Mouse (Mus musculus) MEL (cell line): ENCODE measurements around the gene Mpi. TPM values are rescaled to one million over a fixed set of nuclear protein-coding genes. Genes with fewer than 3 reads are reported as not detected.
A peak's percentile ranks its signal among the peaks of the same experiment; 100 is the strongest.

Experiments
- DNase-seq: peaks from one replicate; pipeline ENCODE4 v3.0.0; 2011; ENCODE audit warnings: low read depth, low spot score
- H3K27ac ChIP-seq: 2 replicates; pipeline ENCODE4 v1.5.1; 2012; ENCODE audit warnings: low read depth, mild to moderate bottlenecking, control low read depth, low read length, moderate library complexity; ENCODE audit not compliant: control insufficient read depth
- H3K27me3 ChIP-seq, 2 experiments: fragments of 150-350 bp in 1 of 2; sonication (generic) in 1 of 2; 2 replicates each; pipeline ENCODE4 v1.6.1; 2012; ENCODE audit warnings: low read length in 2 of 2, mild to moderate bottlenecking in 2 of 2, improper control_type of control experiment in 1 of 2, moderate library complexity in 1 of 2; ENCODE audit not compliant: insufficient read depth in 2 of 2, control insufficient read depth in 1 of 2
- H3K36me3 ChIP-seq, 2 experiments: 2 replicates each; pipeline ENCODE4 v1.6.1; 2012 to 2014; ENCODE audit warnings: low read length in 2 of 2, improper control_type of control experiment in 1 of 2, inconsistent platforms in 1 of 2, mild to moderate bottlenecking in 1 of 2; ENCODE audit not compliant: insufficient read depth in 2 of 2, control insufficient read depth in 1 of 2
- H3K4me1 ChIP-seq, 2 experiments: fragments of 150-350 bp in 1 of 2; sonication (generic) in 1 of 2; 2 replicates each; pipeline ENCODE4 v1.6.1; 2012; ENCODE audit warnings: low read length in 2 of 2, improper control_type of control experiment in 1 of 2, mild to moderate bottlenecking in 1 of 2; ENCODE audit not compliant: insufficient read depth in 2 of 2, control insufficient read depth in 1 of 2
- H3K4me3 ChIP-seq, 2 experiments: fragments of 150-350 bp in 1 of 2; sonication (generic) in 1 of 2; 2 replicates each; pipeline ENCODE4 v1.5.1; 2012; ENCODE audit warnings: low read depth in 2 of 2, low read length in 2 of 2, mild to moderate bottlenecking in 2 of 2, moderate library complexity in 2 of 2, control low read depth in 1 of 2, improper control_type of control experiment in 1 of 2; ENCODE audit not compliant: control insufficient read depth in 1 of 2, insufficient read depth in 1 of 2
- H3K79me2 ChIP-seq: 2 replicates; pipeline ENCODE4 v1.6.1; 2012; ENCODE audit warnings: mild to moderate bottlenecking, low read length, moderate library complexity; ENCODE audit not compliant: control insufficient read depth, poor library complexity, insufficient read depth
- H3K9ac ChIP-seq: 2 replicates; pipeline ENCODE4 v1.6.1; 2012; ENCODE audit warnings: low read depth, mild to moderate bottlenecking, control low read depth, low read length, moderate library complexity; ENCODE audit not compliant: control insufficient read depth, poor library complexity, severe bottlenecking
- H3K9me3 ChIP-seq: fragments of 150-350 bp; sonication (generic); replicated peaks from 2 replicates; pipeline ENCODE4 v1.6.1; 2012; ENCODE audit warnings: mild to moderate bottlenecking, low read length, improper control_type of control experiment, moderate library complexity; ENCODE audit not compliant: insufficient read depth
- BHLHE40 ChIP-seq: IDR thresholded peaks from 2 replicates; pipeline ENCODE4 v1.6.1; 2012; ENCODE audit warnings: low read depth, mild to moderate bottlenecking, inconsistent platforms, low read length, improper control_type of control experiment, borderline replicate concordance
- CHD1 ChIP-seq: IDR thresholded peaks from 2 replicates; pipeline ENCODE4 v1.6.1; 2012; ENCODE audit warnings: low read depth, mild to moderate bottlenecking, inconsistent platforms, low read length, improper control_type of control experiment
- CHD2 ChIP-seq: IDR thresholded peaks from 2 replicates; pipeline ENCODE4 v1.6.1; 2011; ENCODE audit warnings: low read length, improper control_type of control experiment
- CTCF ChIP-seq, 3 experiments: IDR thresholded peaks in 2 of 3; conservative IDR thresholded peaks in 1 of 3; 2 replicates each; pipeline ENCODE4 v1.5.1; 2011 to 2012; ENCODE audit warnings: low read length in 3 of 3, low read depth in 2 of 3, mild to moderate bottlenecking in 2 of 3, improper control_type of control experiment in 1 of 3, inconsistent platforms in 1 of 3, mixed read lengths in 1 of 3, moderate library complexity in 1 of 3; ENCODE audit not compliant: control insufficient read depth in 1 of 3, insufficient read depth in 1 of 3, poor library complexity in 1 of 3, severe bottlenecking in 1 of 3
- E2F4 ChIP-seq: IDR thresholded peaks from 2 replicates; pipeline ENCODE4 v1.6.1; 2011; ENCODE audit warnings: low read depth, low read length, improper control_type of control experiment, borderline replicate concordance
- ELF1 ChIP-seq: IDR thresholded peaks from 2 replicates; pipeline ENCODE4 v1.6.1; 2014; ENCODE audit warnings: low read depth, mild to moderate bottlenecking, inconsistent platforms, low read length, improper control_type of control experiment, moderate library complexity
- ETS1 ChIP-seq: IDR thresholded peaks from 2 replicates; pipeline ENCODE4 v1.6.1; 2012; ENCODE audit warnings: low read depth, mild to moderate bottlenecking, inconsistent platforms, low read length, improper control_type of control experiment, moderate library complexity
- GABPA ChIP-seq: IDR thresholded peaks from 2 replicates; pipeline ENCODE4 v1.6.1; 2012; ENCODE audit warnings: low read depth, mild to moderate bottlenecking, inconsistent platforms, low read length, improper control_type of control experiment, moderate library complexity
- GATA1 ChIP-seq: IDR thresholded peaks from 2 replicates; pipeline ENCODE4 v1.6.1; 2011; ENCODE audit warnings: low read depth, low read length, improper control_type of control experiment
- HCFC1 ChIP-seq: IDR thresholded peaks from 2 replicates; pipeline ENCODE4 v1.6.1; 2012; ENCODE audit warnings: low read depth, mild to moderate bottlenecking, inconsistent platforms, low read length, improper control_type of control experiment, moderate library complexity
- JUND ChIP-seq: IDR thresholded peaks from 2 replicates; pipeline ENCODE4 v1.6.1; 2011; ENCODE audit warnings: low read depth, mild to moderate bottlenecking, improper control_type of control experiment, low read length
- KAT2A ChIP-seq: conservative IDR thresholded peaks from 2 replicates; pipeline ENCODE4 v1.6.1; 2012; ENCODE audit warnings: low read depth, low read length, improper control_type of control experiment, inconsistent platforms
- MAFK ChIP-seq: IDR thresholded peaks from 2 replicates; pipeline ENCODE4 v1.6.1; 2011; ENCODE audit warnings: low read depth, mild to moderate bottlenecking, low read length, improper control_type of control experiment, borderline replicate concordance
- MAX ChIP-seq: IDR thresholded peaks from 2 replicates; pipeline ENCODE4 v1.6.1; 2011; ENCODE audit warnings: low read length, improper control_type of control experiment
- MAZ ChIP-seq: IDR thresholded peaks from 2 replicates; pipeline ENCODE4 v1.6.1; 2012; ENCODE audit warnings: low read depth, mild to moderate bottlenecking, inconsistent platforms, low read length, improper control_type of control experiment
- MEF2A ChIP-seq: IDR thresholded peaks from 2 replicates; pipeline ENCODE4 v1.6.1; 2014; ENCODE audit warnings: low read depth, mild to moderate bottlenecking, inconsistent platforms, low read length, improper control_type of control experiment; ENCODE audit not compliant: poor library complexity, insufficient replicate concordance, severe bottlenecking; ENCODE audit errors: extremely low read depth
- MXI1 ChIP-seq: IDR thresholded peaks from 2 replicates; pipeline ENCODE4 v1.6.1; 2011; ENCODE audit warnings: mild to moderate bottlenecking, low read depth, low read length, improper control_type of control experiment
- MYB ChIP-seq: IDR thresholded peaks from 2 replicates; pipeline ENCODE4 v1.6.1; 2011; ENCODE audit warnings: mild to moderate bottlenecking, low read depth, low read length, improper control_type of control experiment
- NELFE ChIP-seq: IDR thresholded peaks from 2 replicates; pipeline ENCODE4 v1.6.1; 2011; ENCODE audit warnings: low read depth, low read length, improper control_type of control experiment
- NRF1 ChIP-seq: IDR thresholded peaks from 2 replicates; pipeline ENCODE4 v1.6.1; 2014; ENCODE audit warnings: low read depth, mild to moderate bottlenecking, inconsistent platforms, low read length, improper control_type of control experiment, moderate library complexity; ENCODE audit not compliant: poor library complexity, insufficient read depth, severe bottlenecking
- POLR2A ChIP-seq, 2 experiments: IDR thresholded peaks; 2 replicates each; pipeline ENCODE4 v1.6.1; 2011 to 2012; ENCODE audit warnings: low read length in 2 of 2, mild to moderate bottlenecking in 2 of 2, control low read depth in 1 of 2, improper control_type of control experiment in 1 of 2, low read depth in 1 of 2, moderate library complexity in 1 of 2; ENCODE audit not compliant: control insufficient read depth in 1 of 2, insufficient read depth in 1 of 2, poor library complexity in 1 of 2
- POLR2AphosphoS2 ChIP-seq: IDR thresholded peaks from 2 replicates; pipeline ENCODE4 v1.6.1; 2011; ENCODE audit warnings: low read length, improper control_type of control experiment
- POLR2AphosphoS5 ChIP-seq: IDR thresholded peaks from 2 replicates; pipeline ENCODE4 v1.6.1; 2012; ENCODE audit warnings: low read depth, borderline replicate concordance, mild to moderate bottlenecking, inconsistent platforms, low read length, moderate library complexity, mixed read lengths
- RAD21 ChIP-seq: IDR thresholded peaks from 2 replicates; pipeline ENCODE4 v1.6.1; 2011; ENCODE audit warnings: mild to moderate bottlenecking, low read depth, low read length, improper control_type of control experiment
- SIN3A ChIP-seq: IDR thresholded peaks from 2 replicates; pipeline ENCODE4 v1.6.1; 2012; ENCODE audit warnings: low read length, improper control_type of control experiment, inconsistent platforms
- SMC3 ChIP-seq: IDR thresholded peaks from 2 replicates; pipeline ENCODE4 v1.6.1; 2011; ENCODE audit warnings: low read depth, low read length, improper control_type of control experiment
- TAL1 ChIP-seq: IDR thresholded peaks from 2 replicates; pipeline ENCODE4 v1.6.1; 2012; ENCODE audit warnings: mild to moderate bottlenecking, inconsistent platforms, low read length, moderate library complexity, mixed read lengths
- TBP ChIP-seq: IDR thresholded peaks from 2 replicates; pipeline ENCODE4 v1.8.0; 2011; ENCODE audit warnings: low read depth, low read length, improper control_type of control experiment
- TCF12 ChIP-seq: IDR thresholded peaks from 2 replicates; pipeline ENCODE4 v1.6.1; 2014; ENCODE audit warnings: low read depth, mild to moderate bottlenecking, inconsistent platforms, low read length, improper control_type of control experiment, moderate library complexity
- UBTF ChIP-seq: IDR thresholded peaks from 2 replicates; pipeline ENCODE4 v1.6.1; 2012; ENCODE audit warnings: low read depth, mild to moderate bottlenecking, inconsistent platforms, low read length, improper control_type of control experiment, moderate library complexity, borderline replicate concordance; ENCODE audit not compliant: insufficient read depth
- USF1 ChIP-seq: IDR thresholded peaks from 2 replicates; pipeline ENCODE4 v1.6.1; 2014; ENCODE audit warnings: low read depth, mild to moderate bottlenecking, inconsistent platforms, low read length, improper control_type of control experiment, moderate library complexity
- USF2 ChIP-seq, 2 experiments: IDR thresholded peaks; 2 replicates each; pipeline ENCODE4 v1.6.1; 2011 to 2012; ENCODE audit warnings: improper control_type of control experiment in 2 of 2, low read length in 2 of 2, borderline replicate concordance in 1 of 2, inconsistent platforms in 1 of 2, low read depth in 1 of 2, mild to moderate bottlenecking in 1 of 2; ENCODE audit not compliant: insufficient read depth in 1 of 2
- ZC3H11A ChIP-seq: IDR thresholded peaks from 2 replicates; pipeline ENCODE4 v1.6.1; 2012; ENCODE audit warnings: low read depth, mild to moderate bottlenecking, inconsistent platforms, low read length, improper control_type of control experiment
- ZKSCAN1 ChIP-seq: IDR thresholded peaks from 2 replicates; pipeline ENCODE4 v1.6.1; 2012; ENCODE audit warnings: low read depth, mild to moderate bottlenecking, inconsistent platforms, low read length, improper control_type of control experiment, moderate library complexity
- ZNF384 ChIP-seq: IDR thresholded peaks from 2 replicates; pipeline ENCODE4 v1.6.1; 2012; ENCODE audit warnings: low read depth, mild to moderate bottlenecking, inconsistent platforms, low read length, improper control_type of control experiment
- polyA plus RNA-seq, 2 experiments: library from polyadenylated mRNA; stranded (reverse) in 1 of 2; unstranded in 1 of 2; fragments of >175 nt in 1 of 2; fragments of >200 nt in 1 of 2; gene quantifications; 2 replicates each; pipeline versions ENCODE4 v1.2.1 to v1.2.4; 2012; ENCODE audit warnings: low replicate concordance in 2 of 2, low read depth in 1 of 2; ENCODE audit not compliant: insufficient read length in 2 of 2, insufficient read depth in 1 of 2, missing spikeins in 1 of 2
- total RNA-seq: library from RNA; depleted of rRNA; stranded (reverse); fragments of 300-350 nt; gene quantifications from 2 replicates; pipeline ENCODE4 v1.2.3, GENCODE M21; 2012

The Mpi gene
- total and polyA plus RNA-seq, 3 experiments = 24.3 to 37.7 TPM; not detected in 1

- DNase-seq = peak; percentile 71
- Histone ChIP-seq H3K79me2 (peaks cover 69% of the 10 kb centered on the region), H3K36me3 (peaks cover 2 to 38% of the 10 kb centered on the region in 2 experiments), H3K4me1 (peaks cover 9 to 12% of the 10 kb centered on the region in 2 experiments), H3K9me3 (no peaks in the 10 kb centered on the region), H3K27ac (no peak overlapping the region), H3K9ac (0 out of 2 replicates have a peak overlapping the region, but pooled peaks have one; percentile 1), H3K27me3 (no peaks in the 10 kb centered on the region), H3K4me3 (peak overlapping the region in 1 of 2 experiments; percentile 17; a peak in 1 of 4 replicates)
- TF ChIP-seq ZC3H11A (peak; percentile 39; the same call in 1 of the 2 replicates), HCFC1 (no peak), MAZ (no peak), RAD21 (peak; percentile 47), GABPA (no peak), ZKSCAN1 (no peak), SMC3 (peak; percentile 54), TAL1 (no peak), CTCF (IDR thresholded peaks at IDR 0.05 in 2 of 3, conservative IDR thresholded peaks at IDR 0.05 in 1 of 3; ENCODE audit: control insufficient read depth in 1 of 3, insufficient read depth in 1 of 3, low read depth in 2 of 3, low read length in 3 of 3, poor library complexity in 1 of 3, severe bottlenecking in 1 of 3) (peak in 2 of 3 experiments; percentile 50 to 69; a peak in 4 of 6 replicates), JUND (no peak), POLR2A (IDR thresholded peaks at IDR 0.05; ENCODE audit: control insufficient read depth in 1 of 2, insufficient read depth in 1 of 2, low read depth in 1 of 2, low read length in 2 of 2, poor library complexity in 1 of 2) (no peak), GATA1 (no peak), BHLHE40 (no peak), POLR2AphosphoS2 (no peak), SIN3A (peak; percentile 74), POLR2AphosphoS5 (no peak), ETS1 (no peak), KAT2A (no peak), USF2 (IDR thresholded peaks at IDR 0.05; ENCODE audit: borderline replicate concordance in 1 of 2, insufficient read depth in 1 of 2, low read depth in 1 of 2, low read length in 2 of 2) (no peak), MAFK (no peak), MXI1 (no peak), MAX (no peak), TCF12 (no peak), CHD1 (no peak), ZNF384 (no peak), CHD2 (no peak), UBTF (no peak), NRF1 (no peak), NELFE (no peak), MEF2A (no peak), TBP (no peak), MYB (no peak), USF1 (no peak), E2F4 (no peak), ELF1 (no peak)
These were observed 28.8 kb downstream of the Mpi start for GRCm38 (mm10) chr9:57523754-57524153.
